Mouse (Mus musculus): ENCODE measurements around the gene Zbtb24. TPM values are rescaled to one million over a fixed set of nuclear protein-coding genes. Genes with fewer than 3 reads are reported as not detected.
A peak's percentile ranks its signal among the peaks of the same experiment; 100 is the strongest.

Zbtb24 gene
- total and polyA plus RNA-seq, 2 experiments from 2014 or later: 15.5 to 29.9 TPM

- WGBS: 0% methylated on average over 9 of the region's 9 CpGs
- H3K9ac ChIP-seq: peak overlapping the region; percentile 60
- no peak for TF ChIP-seq CTCF (IDR thresholded peaks at IDR 0.05; ENCODE audit: low read depth)
- DNase-seq (peak; percentile 67), ATAC-seq (peak; percentile 66)
- peaks cover 6% of the 10 kb centered on the region for H3K36me3 ChIP-seq (ENCODE audit: insufficient read depth)
- peak overlapping the region; percentile 70 for H3K27ac ChIP-seq (ENCODE audit: low read depth, low read length)
- H3K27me3 ChIP-seq (ENCODE audit: insufficient read depth, low read length): no peaks in the 10 kb centered on the region
- H3K4me2 ChIP-seq (ENCODE audit: low read depth): peak overlapping the region; percentile 85
- no peaks in the 10 kb centered on the region for H3K9me3 ChIP-seq (ENCODE audit: low read length)
- H3K4me3 ChIP-seq (ENCODE audit: low read depth, low read length): peak overlapping the region; percentile 49
- H3K4me1 ChIP-seq (ENCODE audit: insufficient read depth): peaks cover 11% of the 10 kb centered on the region
Observed at GRCm38 (mm10) chr10:41477018-41477277, 26.8 kb downstream of the Zbtb24 start.

GRCm38 (mm10) chr10:41477278-41478181 is 27.3 kb downstream of the Zbtb24 start:
- Histone ChIP-seq H3K36me3 (ENCODE audit: insufficient read depth) (peaks cover 12% of the 10 kb centered on the region), H3K4me2 (ENCODE audit: low read depth) (peak overlapping the region; percentile 85), H3K9ac (peak overlapping the region; percentile 60), H3K4me3 (ENCODE audit: low read depth, low read length) (peak overlapping the region; percentile 49), H3K9me3 (ENCODE audit: low read length) (no peaks in the 10 kb centered on the region), H3K27ac (ENCODE audit: low read depth, low read length) (peak overlapping the region; percentile 70), H3K4me1 (ENCODE audit: insufficient read depth) (peaks cover 11% of the 10 kb centered on the region), H3K27me3 (ENCODE audit: insufficient read depth, low read length) (no peaks in the 10 kb centered on the region)
- 2% methylated on average over 20 of the region's 20 CpGs for WGBS
- 0 out of 2 replicates have a peak, but pooled peaks have one; percentile 5 for TF ChIP-seq CTCF (IDR thresholded peaks at IDR 0.05; ENCODE audit: low read depth)
- ATAC-seq (peak; percentile 77), DNase-seq (peak; percentile 66)

- no peak for TF ChIP-seq CTCF (IDR thresholded peaks at IDR 0.05; ENCODE audit: low read depth)
- no peak for DNase-seq
- Histone ChIP-seq H3K36me3 (ENCODE audit: insufficient read depth) (peaks cover 32% of the 10 kb centered on the region), H3K4me3 (ENCODE audit: low read depth, low read length) (no peak overlapping the region), H3K9ac (no peak overlapping the region), H3K4me2 (ENCODE audit: low read depth) (no peak overlapping the region), H3K9me3 (ENCODE audit: low read length) (no peaks in the 10 kb centered on the region), H3K4me1 (ENCODE audit: insufficient read depth) (peaks cover 11% of the 10 kb centered on the region), H3K27me3 (ENCODE audit: insufficient read depth, low read length) (no peaks in the 10 kb centered on the region), H3K27ac (ENCODE audit: low read depth, low read length) (no peak overlapping the region)
- no peak for ATAC-seq
- WGBS: 72% methylated on average over 3 of the region's 3 CpGs
Observed at GRCm38 (mm10) chr10:41479961-41480360, 29.8 kb downstream of the Zbtb24 start.

GRCm38 (mm10) chr10:41480938-41481880 is 31.0 kb downstream of the Zbtb24 start:
- ATAC-seq: no peak
- TF ChIP-seq CTCF (IDR thresholded peaks at IDR 0.05; ENCODE audit: low read depth): no peak
- Histone ChIP-seq H3K4me2 (ENCODE audit: low read depth) (no peak overlapping the region), H3K27me3 (ENCODE audit: insufficient read depth, low read length) (no peaks in the 10 kb centered on the region), H3K4me3 (ENCODE audit: low read depth, low read length) (no peak overlapping the region), H3K9ac (no peak overlapping the region), H3K27ac (ENCODE audit: low read depth, low read length) (no peak overlapping the region), H3K36me3 (ENCODE audit: insufficient read depth) (peaks cover 45% of the 10 kb centered on the region), H3K9me3 (ENCODE audit: low read length) (no peaks in the 10 kb centered on the region), H3K4me1 (ENCODE audit: insufficient read depth) (peaks cover 8% of the 10 kb centered on the region)
- no peak for DNase-seq
- WGBS: 78% methylated on average over 33 of the region's 33 CpGs

- H3K27me3 ChIP-seq (ENCODE audit: insufficient read depth, low read length): no peaks in the 10 kb centered on the region
- peaks cover 56% of the 10 kb centered on the region for H3K36me3 ChIP-seq (ENCODE audit: insufficient read depth)
- H3K4me1 ChIP-seq (ENCODE audit: insufficient read depth): peaks cover 3% of the 10 kb centered on the region; the same call in 1 of the 2 replicates
- H3K4me3 ChIP-seq (ENCODE audit: low read depth, low read length): no peak overlapping the region
- no peak overlapping the region for H3K27ac ChIP-seq (ENCODE audit: low read depth, low read length)
- no peak for DNase-seq
- WGBS: 82% methylated on average over 7 of the region's 7 CpGs
- no peak for ATAC-seq
- H3K9me3 ChIP-seq (ENCODE audit: low read length): no peaks in the 10 kb centered on the region
- H3K9ac ChIP-seq: no peak overlapping the region
- TF ChIP-seq CTCF (IDR thresholded peaks at IDR 0.05; ENCODE audit: low read depth): no peak
- no peak overlapping the region for H3K4me2 ChIP-seq (ENCODE audit: low read depth)
Observed at GRCm38 (mm10) chr10:41482446-41482845, 32.3 kb downstream of the Zbtb24 start.

- no peak for DNase-seq
- H3K4me2 ChIP-seq (ENCODE audit: low read depth): no peak overlapping the region
- H3K27ac ChIP-seq (ENCODE audit: low read depth, low read length): no peak overlapping the region
- WGBS: 94% methylated on average over 16 of the region's 16 CpGs
- no peak for ATAC-seq
- no peaks in the 10 kb centered on the region for H3K9me3 ChIP-seq (ENCODE audit: low read length)
- no peak overlapping the region for H3K9ac ChIP-seq
- TF ChIP-seq CTCF (IDR thresholded peaks at IDR 0.05; ENCODE audit: low read depth): no peak
- H3K36me3 ChIP-seq (ENCODE audit: insufficient read depth): peaks cover 56% of the 10 kb centered on the region
- H3K4me3 ChIP-seq (ENCODE audit: low read depth, low read length): no peak overlapping the region
- H3K4me1 ChIP-seq (ENCODE audit: insufficient read depth): peaks cover 12% of the 10 kb centered on the region
- H3K27me3 ChIP-seq (ENCODE audit: insufficient read depth, low read length): no peaks in the 10 kb centered on the region
Observed at GRCm38 (mm10) chr10:41485778-41486177, 35.6 kb downstream of the Zbtb24 start.
